Mouse (Mus musculus) T-cell, adult 66 days (primary cell): ENCODE measurements around the gene Vmn2r7. TPM values are rescaled to one million over a fixed set of nuclear protein-coding genes. Genes with fewer than 3 reads are reported as not detected.

Experiments
- total RNA-seq, 2 experiments: library from RNA; stranded (reverse); gene quantifications; 3 replicates in 1 of 2; 4 replicates in 1 of 2; pipeline ENCODE4 v1.2.4; 2023

Gene Vmn2r7
- not detected for total RNA-seq

GRCm38 (mm10) chr3:64844665-64845064 is at the start of gene Vmn2r7:
TSS of gene Vmn2r7 (minus strand) at chr3:64844765.

